Comparison of ENCODE assay signal across 26 mouse cellular contexts in the genomic region with DNA sequence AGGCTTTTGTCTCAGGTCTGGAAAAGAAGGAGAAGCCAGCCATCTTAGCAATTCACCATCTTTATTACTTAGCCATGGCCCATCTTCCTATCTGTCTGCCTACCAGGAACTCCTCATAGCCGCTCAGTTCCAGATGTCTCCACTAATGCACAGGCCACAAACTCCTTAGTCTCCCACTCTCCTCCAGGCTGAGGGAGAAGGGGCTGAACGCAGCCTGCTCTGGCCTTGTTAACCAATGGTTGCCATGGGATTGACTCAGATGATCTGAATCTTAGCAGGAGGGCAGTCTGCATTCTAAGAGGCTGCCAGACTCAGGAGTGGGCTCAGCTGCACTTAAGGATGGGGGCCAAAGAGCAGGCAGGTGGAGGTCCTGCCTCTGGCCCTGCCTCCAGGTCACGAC. TPM values are rescaled to one million over a fixed set of nuclear protein-coding genes. Genes with fewer than 3 reads are reported as not detected.
DNase-seq lines count a peak whose midpoint lies in the region; ATAC-seq and TF ChIP-seq lines count a peak whose summit lies in the region.
"Had no signal": no experiment of that assay in that cellular context is flagged by ENCODE, and none has a peak within 500 bp of the region (broad histone marks: within the 10 kb centered on the region; RNA-seq: fewer than 3 reads in every experiment).

No protein-coding gene starts in this region.

- H3K4me1 ChIP-seq in forebrain, postnatal 0 days (ENCODE audit: insufficient read depth): no peaks in the 10 kb centered on the region
- H3K4me1 ChIP-seq in forebrain, embryonic 15.5 days: 0 out of 2 replicates have a peak, but pooled peaks cover 3% of the 10 kb centered on the region
- H3K4me1 ChIP-seq in hindbrain, embryonic 12.5 days: 0 out of 2 replicates have a peak, but pooled peaks cover 6% of the 10 kb centered on the region
- peaks cover 18% of the 10 kb centered on the region for H3K4me1 ChIP-seq in midbrain, embryonic 10.5 days
- peaks cover 7% of the 10 kb centered on the region for H3K4me1 ChIP-seq in midbrain, embryonic 16.5 days (ENCODE audit: control insufficient read depth, insufficient read depth, low read length)
- H3K4me1 ChIP-seq: heart, embryonic 15.5 days had no signal

- no peaks in the 10 kb centered on the region for H3K9me3 ChIP-seq in forebrain, postnatal 0 days (ENCODE audit: low read length)
- no peaks in the 10 kb centered on the region for H3K9me3 ChIP-seq in forebrain, embryonic 15.5 days
- H3K9me3 ChIP-seq in hindbrain, embryonic 12.5 days (replicated peaks): no peaks in the 10 kb centered on the region
- no peaks in the 10 kb centered on the region for H3K9me3 ChIP-seq in midbrain, embryonic 10.5 days (replicated peaks)
- no peaks in the 10 kb centered on the region for H3K9me3 ChIP-seq in midbrain, embryonic 16.5 days (replicated peaks; ENCODE audit: control insufficient read depth, low read length, poor library complexity, severe bottlenecking)
- H3K9me3 ChIP-seq: heart, embryonic 15.5 days; liver, embryonic 13.5 days had no signal

- no peaks in the 10 kb centered on the region for H3K36me3 ChIP-seq in forebrain, postnatal 0 days (ENCODE audit: insufficient read depth)
- no peaks in the 10 kb centered on the region for H3K36me3 ChIP-seq in forebrain, embryonic 15.5 days
- no peaks in the 10 kb centered on the region for H3K36me3 ChIP-seq in hindbrain, embryonic 12.5 days
- H3K36me3 ChIP-seq in midbrain, embryonic 10.5 days: no peaks in the 10 kb centered on the region
- no peaks in the 10 kb centered on the region for H3K36me3 ChIP-seq in midbrain, embryonic 16.5 days (ENCODE audit: control insufficient read depth, insufficient read depth, low read length)
- H3K36me3 ChIP-seq: heart, embryonic 15.5 days; liver, embryonic 13.5 days had no signal

- 59% methylated on average over 3 of the region's 3 CpGs for WGBS in forebrain, postnatal 0 days
- 63% methylated on average over 3 of the region's 3 CpGs for WGBS in forebrain, embryonic 15.5 days
- 58% methylated on average over 3 of the region's 3 CpGs for WGBS in hindbrain, embryonic 12.5 days
- 59% methylated on average over 3 of the region's 3 CpGs for WGBS in midbrain, embryonic 10.5 days
- 57% methylated on average over 3 of the region's 3 CpGs for WGBS in midbrain, embryonic 16.5 days

- DNase-seq in forebrain, postnatal 0 days: no peak
- no peak for DNase-seq in midbrain, embryonic 10.5 days (ENCODE audit: low spot score)
- DNase-seq in urinary bladder, postnatal 10 days (ENCODE audit: low spot score): no peak
- DNase-seq in lung, postnatal 14 days: no peak
- no peak for DNase-seq in Muller cell, postnatal 12 days (ENCODE audit: inconsistent ontology term)
- DNase-seq: adrenal gland, postnatal 14 days; B cell, adult 2 months; cerebellum, adult 8-10 months; gastrocnemius, adult 2 months; heart, postnatal 36 days; kidney, adult 2 months; layer of hippocampus, adult 9-11 months; liver, embryonic 13.5 days; lung, postnatal 4 days had no signal

- H3K4me2 ChIP-seq in forebrain, postnatal 0 days (ENCODE audit: low read depth): no peak overlapping the region
- no peak overlapping the region for H3K4me2 ChIP-seq in forebrain, embryonic 15.5 days (replicated peaks)
- no peak overlapping the region for H3K4me2 ChIP-seq in hindbrain, embryonic 12.5 days (replicated peaks)
- no peak overlapping the region for H3K4me2 ChIP-seq in midbrain, embryonic 16.5 days (ENCODE audit: low read length)
- H3K4me2 ChIP-seq: heart, embryonic 15.5 days; liver, embryonic 13.5 days; lung, embryonic 14.5 days had no signal

- H3K9ac ChIP-seq in forebrain, postnatal 0 days: no peak overlapping the region
- H3K9ac ChIP-seq in forebrain, embryonic 15.5 days (replicated peaks): no peak overlapping the region
- H3K9ac ChIP-seq in hindbrain, embryonic 12.5 days: no peak overlapping the region
- peak overlapping the region; percentile 6; the same call in 1 of the 2 replicates for H3K9ac ChIP-seq in midbrain, embryonic 16.5 days (ENCODE audit: low read depth, low read length)
- H3K9ac ChIP-seq: heart, embryonic 15.5 days; liver, embryonic 13.5 days; lung, embryonic 14.5 days had no signal

- no peak overlapping the region for H3K4me3 ChIP-seq in forebrain, postnatal 0 days (ENCODE audit: low read depth, low read length)
- H3K4me3 ChIP-seq in forebrain, embryonic 15.5 days: no peak overlapping the region
- H3K4me3 ChIP-seq in hindbrain, embryonic 12.5 days: no peak overlapping the region
- H3K4me3 ChIP-seq in midbrain, embryonic 10.5 days: no peak overlapping the region
- no peak overlapping the region for H3K4me3 ChIP-seq in midbrain, embryonic 16.5 days (ENCODE audit: low read depth, low read length)
- H3K4me3 ChIP-seq: gastrocnemius, adult 2 months; heart, embryonic 15.5 days; left cerebral cortex, adult 2 months; liver, embryonic 13.5 days; myocyte had no signal

- no peaks in the 10 kb centered on the region for H3K27me3 ChIP-seq in forebrain, postnatal 0 days (ENCODE audit: insufficient read depth, low read length)
- H3K27me3 ChIP-seq in forebrain, embryonic 15.5 days: no peaks in the 10 kb centered on the region
- H3K27me3 ChIP-seq in hindbrain, embryonic 12.5 days: no peaks in the 10 kb centered on the region
- peaks cover 17% of the 10 kb centered on the region for H3K27me3 ChIP-seq in midbrain, embryonic 10.5 days (ENCODE audit: low read depth, poor library complexity, severe bottlenecking)
- H3K27me3 ChIP-seq in midbrain, embryonic 16.5 days (ENCODE audit: control insufficient read depth, insufficient read depth, low read depth, low read length): no peaks in the 10 kb centered on the region
- H3K27me3 ChIP-seq: heart, embryonic 15.5 days; liver, embryonic 13.5 days had no signal

- no peak overlapping the region for H3K27ac ChIP-seq in forebrain, postnatal 0 days (ENCODE audit: low read depth, low read length)
- no peak overlapping the region for H3K27ac ChIP-seq in forebrain, embryonic 15.5 days (replicated peaks)
- H3K27ac ChIP-seq in hindbrain, embryonic 12.5 days: no peak overlapping the region
- peak overlapping the region; percentile 57 for H3K27ac ChIP-seq in midbrain, embryonic 10.5 days (replicated peaks)
- no peak overlapping the region for H3K27ac ChIP-seq in midbrain, embryonic 16.5 days (ENCODE audit: low read length)
- H3K27ac ChIP-seq: gastrocnemius, adult 2 months; heart, embryonic 15.5 days; kidney, postnatal 0 days; left cerebral cortex, adult 2 months; liver, embryonic 13.5 days had no signal

- 0 out of 2 replicates have a peak, but pooled peaks have one; percentile 8 for ATAC-seq in forebrain, postnatal 0 days
- ATAC-seq in forebrain, embryonic 15.5 days (replicated peaks): no peak
- ATAC-seq in hindbrain, embryonic 12.5 days (ENCODE audit: low FRiP score): peak; percentile 38; the same call in 1 of the 2 replicates
- peak; percentile 66; the same call in 1 of the 2 replicates for ATAC-seq in midbrain, embryonic 16.5 days
- ATAC-seq: inflammation-experienced regulatory T-cells, adult 6 months had no signal

- no peak for TF ChIP-seq CTCF in forebrain, postnatal 0 days (IDR thresholded peaks at IDR 0.05; ENCODE audit: low read depth)

RNA-seq across cellular contexts. Expression of gene Pxdc1, which starts 47.4 kb away (rescaled TPM):
- total RNA-seq in forebrain, postnatal 0 days (2014; rRNA removed): 6.7 and 10.6 TPM in 2 replicates
- polyA plus RNA-seq in forebrain, postnatal 0 days (2015; fragmentation: Nextera tagmentation; extraction: Ambion mirVana): 5.3 and 6.3 TPM in 2 replicates
- 5.9 and 7.8 TPM in 2 replicates for polyA plus RNA-seq in forebrain, embryonic 15.5 days (2015; fragmentation: Nextera tagmentation; extraction: Ambion mirVana)
- polyA plus RNA-seq in hindbrain, embryonic 12.5 days (2016; fragmentation: Nextera tagmentation; extraction: Ambion mirVana): 7.9 and 10.6 TPM in 2 replicates
- 4.1 and 6.6 TPM in 2 replicates for polyA plus RNA-seq in midbrain, embryonic 10.5 days (2016; fragmentation: Nextera tagmentation; extraction: Ambion mirVana)
- 9.2 and 11.7 TPM in 2 replicates for polyA plus RNA-seq in midbrain, embryonic 16.5 days (2015; fragmentation: Nextera tagmentation; extraction: Ambion mirVana)
- total RNA-seq: common myeloid progenitor, adult 5-6 weeks; megakaryocyte-erythroid progenitor cell, adult 5-6 weeks; MEL had no signal
